Mouse (Mus musculus) E14TG2a.4 (cell line): ENCODE measurements around the gene Akap13.

Experiments used
- CTCF ChIP-seq: conservative IDR thresholded peaks from 2 replicates; pipeline ENCODE4 v1.5.1; 2014; ENCODE audit warnings: low read length
- NANOG ChIP-seq: IDR thresholded peaks from 2 replicates; pipeline ENCODE4 v1.6.1; 2014; ENCODE audit warnings: borderline replicate concordance, low read length, mixed read lengths

DNA sequence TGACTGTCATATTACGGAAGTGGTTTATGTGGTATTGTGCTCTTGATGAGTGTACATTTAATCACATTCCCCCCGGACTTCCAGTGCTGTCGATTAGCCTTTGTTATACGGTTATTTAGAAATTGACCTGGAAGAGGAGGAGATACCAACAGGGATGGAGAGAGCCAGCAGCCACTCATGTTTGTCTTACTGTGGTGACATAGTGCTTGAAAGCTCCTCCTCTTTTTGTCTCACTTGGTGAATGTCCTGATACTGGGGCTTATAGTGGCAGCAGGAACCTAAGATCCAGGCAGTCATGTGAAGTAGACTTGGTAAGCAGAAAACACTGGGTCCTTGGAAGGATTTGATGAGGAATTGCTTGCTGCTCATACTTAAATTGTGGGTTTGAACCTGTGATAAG is 44.8 kb downstream of the Akap13 start:
- TF ChIP-seq CTCF (no peak), NANOG (no peak)
